Mouse (Mus musculus) MEL (cell line): ENCODE measurements around the gene Kif5a. TPM values are rescaled to one million over a fixed set of nuclear protein-coding genes. Genes with fewer than 3 reads are reported as not detected.

Experiments
- DNase-seq: peaks from one replicate; pipeline ENCODE4 v3.0.0; 2011; ENCODE audit warnings: low read depth, low spot score
- H3K27ac ChIP-seq: 2 replicates; pipeline ENCODE4 v1.5.1; 2012; ENCODE audit warnings: low read depth, mild to moderate bottlenecking, control low read depth, low read length, moderate library complexity; ENCODE audit not compliant: control insufficient read depth
- H3K27me3 ChIP-seq, 2 experiments: fragments of 150-350 bp in 1 of 2; sonication (generic) in 1 of 2; 2 replicates each; pipeline ENCODE4 v1.6.1; 2012; ENCODE audit warnings: low read length in 2 of 2, mild to moderate bottlenecking in 2 of 2, improper control_type of control experiment in 1 of 2, moderate library complexity in 1 of 2; ENCODE audit not compliant: insufficient read depth in 2 of 2, control insufficient read depth in 1 of 2
- H3K36me3 ChIP-seq, 2 experiments: 2 replicates each; pipeline ENCODE4 v1.6.1; 2012 to 2014; ENCODE audit warnings: low read length in 2 of 2, improper control_type of control experiment in 1 of 2, inconsistent platforms in 1 of 2, mild to moderate bottlenecking in 1 of 2; ENCODE audit not compliant: insufficient read depth in 2 of 2, control insufficient read depth in 1 of 2
- H3K4me1 ChIP-seq, 2 experiments: fragments of 150-350 bp in 1 of 2; sonication (generic) in 1 of 2; 2 replicates each; pipeline ENCODE4 v1.6.1; 2012; ENCODE audit warnings: low read length in 2 of 2, improper control_type of control experiment in 1 of 2, mild to moderate bottlenecking in 1 of 2; ENCODE audit not compliant: insufficient read depth in 2 of 2, control insufficient read depth in 1 of 2
- H3K4me3 ChIP-seq, 2 experiments: fragments of 150-350 bp in 1 of 2; sonication (generic) in 1 of 2; 2 replicates each; pipeline ENCODE4 v1.5.1; 2012; ENCODE audit warnings: low read depth in 2 of 2, low read length in 2 of 2, mild to moderate bottlenecking in 2 of 2, moderate library complexity in 2 of 2, control low read depth in 1 of 2, improper control_type of control experiment in 1 of 2; ENCODE audit not compliant: control insufficient read depth in 1 of 2, insufficient read depth in 1 of 2
- H3K79me2 ChIP-seq: 2 replicates; pipeline ENCODE4 v1.6.1; 2012; ENCODE audit warnings: mild to moderate bottlenecking, low read length, moderate library complexity; ENCODE audit not compliant: control insufficient read depth, poor library complexity, insufficient read depth
- H3K9ac ChIP-seq: 2 replicates; pipeline ENCODE4 v1.6.1; 2012; ENCODE audit warnings: low read depth, mild to moderate bottlenecking, control low read depth, low read length, moderate library complexity; ENCODE audit not compliant: control insufficient read depth, poor library complexity, severe bottlenecking
- H3K9me3 ChIP-seq: fragments of 150-350 bp; sonication (generic); replicated peaks from 2 replicates; pipeline ENCODE4 v1.6.1; 2012; ENCODE audit warnings: mild to moderate bottlenecking, low read length, improper control_type of control experiment, moderate library complexity; ENCODE audit not compliant: insufficient read depth
- BHLHE40 ChIP-seq: IDR thresholded peaks from 2 replicates; pipeline ENCODE4 v1.6.1; 2012; ENCODE audit warnings: low read depth, mild to moderate bottlenecking, inconsistent platforms, low read length, improper control_type of control experiment, borderline replicate concordance
- CHD1 ChIP-seq: IDR thresholded peaks from 2 replicates; pipeline ENCODE4 v1.6.1; 2012; ENCODE audit warnings: low read depth, mild to moderate bottlenecking, inconsistent platforms, low read length, improper control_type of control experiment
- CTCF ChIP-seq, 3 experiments: IDR thresholded peaks in 2 of 3; conservative IDR thresholded peaks in 1 of 3; 2 replicates each; pipeline ENCODE4 v1.5.1; 2011 to 2012; ENCODE audit warnings: low read length in 3 of 3, low read depth in 2 of 3, mild to moderate bottlenecking in 2 of 3, improper control_type of control experiment in 1 of 3, inconsistent platforms in 1 of 3, mixed read lengths in 1 of 3, moderate library complexity in 1 of 3; ENCODE audit not compliant: control insufficient read depth in 1 of 3, insufficient read depth in 1 of 3, poor library complexity in 1 of 3, severe bottlenecking in 1 of 3
- ELF1 ChIP-seq: IDR thresholded peaks from 2 replicates; pipeline ENCODE4 v1.6.1; 2014; ENCODE audit warnings: low read depth, mild to moderate bottlenecking, inconsistent platforms, low read length, improper control_type of control experiment, moderate library complexity
- EP300 ChIP-seq, 2 experiments: IDR thresholded peaks; 2 replicates each; pipeline ENCODE4 v1.6.1; 2011; ENCODE audit warnings: improper control_type of control experiment in 2 of 2, low read length in 2 of 2, low read depth in 1 of 2, mild to moderate bottlenecking in 1 of 2
- ETS1 ChIP-seq: IDR thresholded peaks from 2 replicates; pipeline ENCODE4 v1.6.1; 2012; ENCODE audit warnings: low read depth, mild to moderate bottlenecking, inconsistent platforms, low read length, improper control_type of control experiment, moderate library complexity
- GABPA ChIP-seq: IDR thresholded peaks from 2 replicates; pipeline ENCODE4 v1.6.1; 2012; ENCODE audit warnings: low read depth, mild to moderate bottlenecking, inconsistent platforms, low read length, improper control_type of control experiment, moderate library complexity
- MAFK ChIP-seq: IDR thresholded peaks from 2 replicates; pipeline ENCODE4 v1.6.1; 2011; ENCODE audit warnings: low read depth, mild to moderate bottlenecking, low read length, improper control_type of control experiment, borderline replicate concordance
- MAX ChIP-seq: IDR thresholded peaks from 2 replicates; pipeline ENCODE4 v1.6.1; 2011; ENCODE audit warnings: low read length, improper control_type of control experiment
- MAZ ChIP-seq: IDR thresholded peaks from 2 replicates; pipeline ENCODE4 v1.6.1; 2012; ENCODE audit warnings: low read depth, mild to moderate bottlenecking, inconsistent platforms, low read length, improper control_type of control experiment
- NELFE ChIP-seq: IDR thresholded peaks from 2 replicates; pipeline ENCODE4 v1.6.1; 2011; ENCODE audit warnings: low read depth, low read length, improper control_type of control experiment
- NRF1 ChIP-seq: IDR thresholded peaks from 2 replicates; pipeline ENCODE4 v1.6.1; 2014; ENCODE audit warnings: low read depth, mild to moderate bottlenecking, inconsistent platforms, low read length, improper control_type of control experiment, moderate library complexity; ENCODE audit not compliant: poor library complexity, insufficient read depth, severe bottlenecking
- POLR2A ChIP-seq, 2 experiments: IDR thresholded peaks; 2 replicates each; pipeline ENCODE4 v1.6.1; 2011 to 2012; ENCODE audit warnings: low read length in 2 of 2, mild to moderate bottlenecking in 2 of 2, control low read depth in 1 of 2, improper control_type of control experiment in 1 of 2, low read depth in 1 of 2, moderate library complexity in 1 of 2; ENCODE audit not compliant: control insufficient read depth in 1 of 2, insufficient read depth in 1 of 2, poor library complexity in 1 of 2
- POLR2AphosphoS2 ChIP-seq: IDR thresholded peaks from 2 replicates; pipeline ENCODE4 v1.6.1; 2011; ENCODE audit warnings: low read length, improper control_type of control experiment
- RAD21 ChIP-seq: IDR thresholded peaks from 2 replicates; pipeline ENCODE4 v1.6.1; 2011; ENCODE audit warnings: mild to moderate bottlenecking, low read depth, low read length, improper control_type of control experiment
- RCOR1 ChIP-seq: IDR thresholded peaks from 2 replicates; pipeline ENCODE4 v1.6.1; 2012; ENCODE audit warnings: low read depth, mild to moderate bottlenecking, inconsistent platforms, low read length, improper control_type of control experiment
- ZNF384 ChIP-seq: IDR thresholded peaks from 2 replicates; pipeline ENCODE4 v1.6.1; 2012; ENCODE audit warnings: low read depth, mild to moderate bottlenecking, inconsistent platforms, low read length, improper control_type of control experiment
- polyA plus RNA-seq, 2 experiments: library from polyadenylated mRNA; stranded (reverse) in 1 of 2; unstranded in 1 of 2; fragments of >175 nt in 1 of 2; fragments of >200 nt in 1 of 2; gene quantifications; 2 replicates each; pipeline versions ENCODE4 v1.2.1 to v1.2.4; 2012; ENCODE audit warnings: low replicate concordance in 2 of 2, low read depth in 1 of 2; ENCODE audit not compliant: insufficient read length in 2 of 2, insufficient read depth in 1 of 2, missing spikeins in 1 of 2
- total RNA-seq: library from RNA; depleted of rRNA; stranded (reverse); fragments of 300-350 nt; gene quantifications from 2 replicates; pipeline ENCODE4 v1.2.3, GENCODE M21; 2012; rRNA removed

Kif5a gene
- total RNA-seq (0.42 and 0.52 TPM in 2 replicates), polyA plus RNA-seq (1 to 10 TPM in 1 of 2 experiments, not detected in 1; 1.3 TPM)

GRCm38 (mm10) chr10:127262548-127263398, at the start of gene Kif5a:
Kif5a (minus strand) TSS chr10:127263348.
- DNase-seq = peak; percentile 51
- no peak within 1 kb of the TSS for H3K27ac ChIP-seq
- peak within 1 kb of the TSS; percentile 56 for H3K9ac ChIP-seq
- H3K79me2 ChIP-seq = peaks cover 12% of the 10 kb centered on the region
- H3K36me3 ChIP-seq = peaks cover 2 to 4% of the 10 kb centered on the region in 2 experiments; a peak in 2 of 4 replicates
- H3K27me3 ChIP-seq = no peaks in the 10 kb centered on the region
- H3K4me1 ChIP-seq = peaks cover 0 to 28% of the 10 kb centered on the region in 2 experiments
- peak within 1 kb of the TSS; percentile 62 to 77 for H3K4me3 ChIP-seq
- no peaks in the 10 kb centered on the region for H3K9me3 ChIP-seq
- peak; percentile 41; the same call in 1 of the 2 replicates for TF ChIP-seq NELFE
- TF ChIP-seq BHLHE40 = no peak
- TF ChIP-seq RAD21 = no peak
- TF ChIP-seq GABPA = no peak
- no peak for TF ChIP-seq MAFK
- no peak for TF ChIP-seq CHD1
- no peak for TF ChIP-seq MAZ
- TF ChIP-seq POLR2AphosphoS2 = no peak
- no peak for TF ChIP-seq EP300 (IDR thresholded peaks at IDR 0.05; ENCODE audit: low read depth in 1 of 2, low read length in 2 of 2)
- 0 out of 4 replicates have a peak, but pooled peaks of 1 of the 2 experiments have one; percentile 41 for TF ChIP-seq POLR2A (IDR thresholded peaks at IDR 0.05; ENCODE audit: control insufficient read depth in 1 of 2, insufficient read depth in 1 of 2, low read depth in 1 of 2, low read length in 2 of 2, poor library complexity in 1 of 2)
- no peak for TF ChIP-seq RCOR1
- TF ChIP-seq CTCF (IDR thresholded peaks at IDR 0.05 in 2 of 3, conservative IDR thresholded peaks at IDR 0.05 in 1 of 3; ENCODE audit: control insufficient read depth in 1 of 3, insufficient read depth in 1 of 3, low read depth in 2 of 3, low read length in 3 of 3, poor library complexity in 1 of 3, severe bottlenecking in 1 of 3) = 0 out of 6 replicates have a peak, but pooled peaks of 1 of the 3 experiments have one; percentile 2
- no peak for TF ChIP-seq ELF1
- TF ChIP-seq, all 39 proteins: peak for 3

- H3K9me3 ChIP-seq = no peaks in the 10 kb centered on the region
- H3K27ac ChIP-seq = no peak overlapping the region; the same call in 1 of the 2 replicates
- TF ChIP-seq ZNF384 (peak; percentile 64), ETS1 (peak; percentile 36; the same call in 1 of the 2 replicates), MAZ (no peak), MAX (0 out of 2 replicates have a peak, but pooled peaks have one; percentile 8), EP300 (IDR thresholded peaks at IDR 0.05; ENCODE audit: low read depth in 1 of 2, low read length in 2 of 2) (0 out of 4 replicates have a peak, but pooled peaks have one; percentile 15), NRF1 (no peak), RCOR1 (peak; percentile 88)
- peaks cover 28% of the 10 kb centered on the region for H3K79me2 ChIP-seq
- H3K9ac ChIP-seq = peak overlapping the region; percentile 40
- H3K27me3 ChIP-seq = no peaks in the 10 kb centered on the region
- DNase-seq = no peak
- peaks cover 3 to 24% of the 10 kb centered on the region in 2 experiments; a peak in 3 of 4 replicates for H3K36me3 ChIP-seq
- peaks cover 5 to 29% of the 10 kb centered on the region in 2 experiments for H3K4me1 ChIP-seq
- H3K4me3 ChIP-seq = no peak overlapping the region
Observed at GRCm38 (mm10) chr10:127312858-127313257, 49.7 kb upstream of the Kif5a start.
